Mouse (Mus musculus) c-Kit-negative CD71-positive TER-119-positive erythroid progenitor cells, embryonic 14.5 days (primary cell): ENCODE data around the gene Zbp1.

Source experiments
- DNase-seq: peaks from one replicate; pipeline ENCODE4 v3.0.0-alpha.2; 2013; ENCODE audit warnings: low read depth, low spot score

Zbp1 gene

GRCm38 (mm10) chr2:173216840-173217239, 1.9 kb downstream of the Zbp1 start:
- DNase-seq, result no peak

GRCm38 (mm10) chr2:173212227-173212626, 6.5 kb downstream of the Zbp1 start:
- no peak for DNase-seq

- no peak for DNase-seq
These were observed 9.5 kb downstream of the Zbp1 start for GRCm38 (mm10) chr2:173209091-173209815.

DNA sequence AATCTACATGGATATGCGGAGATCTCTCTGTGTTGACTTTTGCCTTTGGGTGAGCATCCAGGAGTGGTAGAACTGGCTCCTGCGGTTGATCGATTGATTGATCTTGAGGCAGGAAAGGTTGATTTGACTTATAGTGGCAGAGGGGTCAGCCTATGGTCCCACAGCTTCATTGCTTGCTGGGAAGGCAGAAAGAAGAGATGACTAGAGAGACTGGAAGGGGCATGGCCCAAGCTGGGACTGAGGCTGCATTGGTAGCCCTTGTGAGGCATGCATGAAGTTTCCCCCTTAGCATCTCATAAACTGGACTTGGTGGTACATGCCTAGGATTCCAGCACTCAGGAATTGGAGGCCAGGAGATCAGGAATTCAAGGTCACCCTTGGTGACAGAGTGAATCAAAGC, 11.7 kb downstream of the Zbp1 start:
- DNase-seq, result no peak

- no peak for DNase-seq
These were observed 13.1 kb downstream of the Zbp1 start for GRCm38 (mm10) chr2:173205563-173206099.

DNA sequence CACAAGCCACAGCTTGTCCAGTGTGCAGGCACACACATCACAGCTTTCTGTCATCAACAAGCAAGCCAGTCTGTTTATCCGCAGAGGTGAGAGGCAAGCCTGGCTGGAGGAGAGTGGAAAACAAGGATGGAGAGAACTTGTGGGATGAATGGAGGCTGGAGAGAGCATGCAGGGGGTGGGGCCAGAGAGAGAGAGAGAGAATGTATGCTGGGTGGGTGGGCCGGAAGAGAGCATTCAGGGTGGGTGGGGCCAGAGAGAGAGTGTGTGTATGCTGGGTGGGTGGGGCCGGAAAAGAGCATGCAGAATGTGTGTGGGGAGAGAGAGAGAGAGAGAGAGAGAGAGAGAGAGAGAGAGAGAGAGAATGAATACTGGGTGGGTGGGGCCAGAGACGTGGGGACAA, 14.1 kb downstream of the Zbp1 start:
- no peak for DNase-seq

- no peak for DNase-seq
These were observed 15.0 kb downstream of the Zbp1 start for GRCm38 (mm10) chr2:173203726-173204125.

DNA sequence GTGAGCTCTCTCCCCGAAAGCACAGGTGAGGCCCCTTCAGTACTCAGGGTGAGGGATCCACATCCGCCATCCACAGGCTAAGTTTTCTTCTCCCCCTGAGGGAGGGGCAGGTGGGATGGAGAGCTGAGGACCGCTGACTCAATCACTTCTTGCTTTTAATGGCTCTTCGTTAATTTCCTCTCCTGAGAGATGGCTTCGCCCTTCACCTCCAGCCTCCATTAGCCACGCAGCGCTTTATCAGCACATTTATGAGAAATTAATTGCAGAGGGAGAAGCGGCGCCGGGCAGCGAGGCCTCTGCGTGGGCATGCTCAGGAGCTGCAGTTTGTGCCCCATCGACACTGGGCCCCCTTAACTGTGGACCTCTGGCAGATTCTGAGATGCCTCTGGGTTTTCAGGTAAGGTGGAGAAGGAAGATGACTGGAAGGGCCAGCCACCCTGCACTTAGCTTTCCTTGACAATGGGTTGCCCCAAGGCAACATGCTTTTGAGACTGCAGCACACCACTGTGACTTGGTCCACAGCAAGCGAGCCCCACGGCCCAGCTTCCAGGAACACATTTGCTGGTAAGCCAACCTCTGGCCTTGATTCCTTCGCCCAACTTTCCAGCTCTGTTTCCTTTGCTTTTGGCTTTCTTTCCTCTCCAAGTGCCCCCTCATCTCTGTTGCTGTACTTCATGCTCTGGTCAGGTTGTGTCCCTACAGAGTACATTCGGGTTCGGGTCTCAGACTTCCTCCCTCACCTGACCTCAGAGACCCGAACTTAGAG, 15.6 kb downstream of the Zbp1 start:
- DNase-seq, result no peak

DNA sequence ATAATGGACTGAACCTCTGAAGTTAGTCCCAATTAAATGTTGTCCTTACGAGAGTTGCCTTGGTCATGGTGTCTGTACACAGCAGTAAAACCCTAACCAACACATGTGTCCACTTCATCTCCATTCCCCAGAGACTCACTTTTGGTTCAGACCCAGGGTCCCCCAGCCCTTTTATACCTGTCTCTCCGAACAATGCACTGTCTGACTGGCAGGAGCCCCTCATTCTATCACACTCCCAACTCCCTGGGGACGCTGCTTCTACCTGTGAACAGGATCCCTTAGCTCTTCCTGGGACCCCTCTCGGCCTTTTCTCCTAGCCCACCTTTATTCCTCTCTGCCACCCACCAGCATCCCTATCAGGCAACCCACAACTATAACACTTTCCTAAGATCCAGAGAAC, 23.9 kb downstream of the Zbp1 start:
- no peak for DNase-seq

DNA sequence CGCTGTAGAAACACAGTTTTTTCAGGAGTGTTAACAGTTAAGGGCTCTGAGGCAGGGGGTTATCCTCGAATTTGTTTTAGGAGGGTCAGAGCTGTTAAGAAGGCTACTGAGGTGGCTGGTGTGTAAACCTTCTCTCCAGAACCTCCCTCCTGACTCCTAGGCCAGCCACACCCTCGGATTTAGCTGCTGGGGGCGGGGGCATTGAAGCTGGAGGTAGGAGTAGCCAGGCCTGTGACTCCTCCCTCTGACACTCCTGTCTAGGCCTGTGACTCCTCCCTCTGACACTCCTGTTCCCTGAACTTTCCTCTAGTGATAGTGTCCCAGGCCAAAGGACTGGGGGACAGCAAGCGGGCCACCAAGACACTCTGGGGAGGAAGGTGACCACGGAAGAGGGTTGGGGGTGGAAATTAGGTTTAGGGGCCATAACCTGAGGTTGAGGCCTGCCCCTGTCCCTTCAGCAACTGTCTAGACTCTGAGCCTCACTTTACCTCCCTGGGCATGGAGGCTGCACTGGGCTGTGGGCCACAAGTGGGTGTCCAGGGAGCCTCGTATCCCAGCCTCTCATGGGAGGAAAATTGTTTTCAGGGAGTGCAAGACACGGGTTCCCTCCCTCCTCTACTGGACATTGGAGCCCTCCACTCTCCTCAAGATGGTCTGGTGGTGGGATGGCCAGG, 31.4 kb downstream of the Zbp1 start:
- no peak for DNase-seq

- peak; percentile 26 for DNase-seq
These were observed 32.4 kb downstream of the Zbp1 start for GRCm38 (mm10) chr2:173186047-173186943.

GRCm38 (mm10) chr2:173185282-173185681, 33.4 kb downstream of the Zbp1 start:
- DNase-seq, result no peak

GRCm38 (mm10) chr2:173184475-173185080, 34.1 kb downstream of the Zbp1 start:
- no peak for DNase-seq

DNA sequence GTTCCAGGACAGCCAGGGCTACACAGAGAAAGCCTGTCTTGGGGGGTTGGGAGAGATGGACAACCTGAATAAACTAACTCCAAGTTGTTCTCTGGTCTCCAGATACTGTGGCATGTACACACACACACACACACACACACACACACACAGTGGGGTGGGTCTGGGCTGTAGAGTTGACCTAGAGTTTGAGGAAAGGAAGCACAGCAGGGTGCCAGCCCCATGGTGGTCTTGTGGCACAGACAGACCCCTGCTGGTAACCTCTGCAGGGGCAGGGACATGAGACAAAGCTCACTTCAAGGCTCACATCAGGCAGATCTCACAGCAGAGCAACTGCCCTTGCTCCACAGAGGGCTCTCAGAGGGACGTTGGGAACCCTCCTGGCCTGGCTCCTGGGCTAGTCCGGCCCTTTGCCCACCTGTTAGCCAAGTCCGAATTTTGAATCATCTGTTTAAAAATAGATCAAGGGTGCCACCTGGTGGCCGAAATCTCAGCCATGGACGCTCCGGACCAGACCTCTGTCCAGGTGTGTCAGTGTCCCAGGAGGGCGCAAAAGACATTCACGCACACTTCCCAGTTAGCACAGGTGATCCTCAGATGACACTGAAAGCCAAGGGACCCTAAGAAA, 34.8 kb downstream of the Zbp1 start:
- DNase-seq, result no peak

GRCm38 (mm10) chr2:173183311-173183710, 35.4 kb downstream of the Zbp1 start:
- DNase-seq, result no peak

- no peak for DNase-seq
These were observed 35.9 kb downstream of the Zbp1 start for GRCm38 (mm10) chr2:173182796-173183195.

- DNase-seq, result no peak
These were observed 36.8 kb downstream of the Zbp1 start for GRCm38 (mm10) chr2:173181901-173182300.

GRCm38 (mm10) chr2:173181486-173181885, 37.2 kb downstream of the Zbp1 start:
- DNase-seq, result no peak

DNA sequence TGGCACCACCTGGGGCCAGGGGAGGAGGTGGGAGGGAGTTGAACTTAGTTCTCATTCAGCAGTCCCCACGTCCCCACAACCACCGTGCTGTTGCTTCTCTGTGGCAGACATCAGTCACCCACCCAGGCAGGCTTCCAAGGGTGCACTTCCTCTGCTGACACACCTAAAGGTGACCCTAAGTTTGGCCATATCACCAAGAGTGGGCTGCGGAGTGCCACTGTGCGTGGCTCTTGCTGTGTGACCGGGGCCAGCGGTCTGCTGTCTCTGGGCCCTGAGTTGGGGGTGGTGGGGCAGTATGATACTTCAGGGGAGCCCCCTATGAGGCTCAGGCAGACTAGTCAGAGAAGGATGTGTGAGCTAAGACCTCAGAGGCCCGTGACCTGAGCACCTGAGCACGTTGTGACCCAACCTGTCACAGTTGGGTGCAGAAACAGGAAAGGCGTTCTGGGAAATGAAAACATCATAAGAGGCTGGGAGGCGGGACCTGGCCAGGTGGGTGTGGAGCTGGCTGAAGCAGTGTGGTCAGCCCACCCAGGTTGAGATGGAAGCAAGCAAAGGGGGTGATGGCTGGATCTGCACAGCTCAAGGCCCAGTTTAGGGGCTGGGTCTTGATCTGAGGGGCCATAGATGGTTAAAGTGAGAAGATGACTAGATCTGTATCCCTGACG, 37.9 kb downstream of the Zbp1 start:
- DNase-seq, result no peak

DNA sequence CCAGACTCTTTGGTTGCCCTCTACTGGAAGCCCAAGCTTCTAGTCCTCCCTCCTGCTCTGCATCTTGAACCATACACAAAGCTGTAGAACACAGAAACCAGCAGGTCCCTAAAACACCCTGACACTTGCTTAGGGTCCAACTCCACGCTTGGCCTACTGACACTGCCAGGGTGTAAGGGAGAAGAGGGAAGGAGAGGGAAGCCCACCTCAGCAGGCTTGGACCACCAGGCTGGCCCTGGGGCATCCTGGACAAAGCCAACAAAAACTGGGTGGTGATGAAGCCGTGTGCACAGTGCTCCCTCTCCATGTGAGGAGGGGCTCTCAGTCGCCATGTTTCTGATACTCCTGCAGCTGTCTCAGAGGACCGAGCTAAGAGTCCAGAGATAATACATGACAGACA, 38.7 kb downstream of the Zbp1 start:
- DNase-seq, result no peak
